8 mouse cellular contexts compared by ENCODE assay signal in genomic region chr6:28421469-28422000, GRCm38 (mm10). TPM values are rescaled to one million over a fixed set of nuclear protein-coding genes. Genes with fewer than 3 reads are reported as not detected.
DNase-seq lines count a peak whose midpoint lies in the region; ATAC-seq lines count a peak whose summit lies in the region.

No protein-coding gene starts in this region.

- intact Hi-C loops in gastrocnemius, postnatal 14 days (cut with DNase I; ENCODE audit: low total_unique reads), result loop anchor here (5.0 kb wide), 1 partner anchor 56 kb away; the partner anchor contains the start of gene Snd1
- intact Hi-C loops in left cerebral cortex, postnatal 10 days (cut with DNase I), result loop anchor here (5.0 kb wide), 1 partner anchor 204 kb away; no protein-coding TSS in a partner anchor

- ATAC-seq in inflammation-experienced regulatory T-cells, adult 6 months, result peak; percentile 91
- ATAC-seq in megakaryocyte-erythroid progenitor cell, adult 5-6 weeks (replicated peaks; ENCODE audit: low FRiP score, low TSS enrichment, poor library complexity, severe bottlenecking), result peak; percentile 85

- DNase-seq in adrenal gland, adult (ENCODE audit: inconsistent age in 2 of 2, low spot score in 1 of 2), result peak; percentile 97 to 99
- DNase-seq in embryo, embryonic 10.5 days (ENCODE audit: low spot score), result peak; percentile 93
- peak; percentile 94 for DNase-seq in gastrocnemius, postnatal 14 days
- DNase-seq in left cerebral cortex, postnatal 10 days (ENCODE audit: extremely low spot score in 1 of 2, low spot score in 2 of 2), result peak; percentile 85 to 95
- DNase-seq in right cerebral cortex, postnatal 25 days, result peak; percentile 94
- DNase-seq in urinary bladder, postnatal 4 days (ENCODE audit: low spot score in 2 of 2), result peak; percentile 93 to 94

RNA-seq across cellular contexts. Expression of gene Arf5, which starts 1.8 kb away (rescaled TPM):
- 10 to 100 TPM; 97.7 to 99.2 TPM for total RNA-seq in gastrocnemius, postnatal 14 days (2021)
- polyA plus RNA-seq in inflammation-experienced regulatory T-cells, adult 6 months (2017; shearing (Covaris generic)), result 10 to 100 TPM; 19.8 to 78.8 (median 44.8) TPM
- total RNA-seq in left cerebral cortex, postnatal 10 days (2021), result 100 to 1,000 TPM; 401 to 406 TPM
- total RNA-seq in megakaryocyte-erythroid progenitor cell, adult 5-6 weeks (2014; fragmentation: Nextera tagmentation), result 74.2 and 89.2 TPM in 2 replicates
- 43.2 and 45.6 TPM in 2 replicates for total RNA-seq in megakaryocyte-erythroid progenitor cell, adult 5-6 weeks (2017)

RNA-seq across cellular contexts. Expression of gene Fscn3, which starts 6.1 kb away (rescaled TPM):
- total RNA-seq in gastrocnemius, postnatal 14 days (2021), result not detected
- under 1 TPM in 1 of 3 experiments, not detected in 2; 0.25 TPM for polyA plus RNA-seq in inflammation-experienced regulatory T-cells, adult 6 months (2017; shearing (Covaris generic))
- under 1 TPM in 1 of 2 experiments, not detected in 1; 0.17 TPM for total RNA-seq in left cerebral cortex, postnatal 10 days (2021)
- 0.32 and 0.48 TPM in 2 replicates for total RNA-seq in megakaryocyte-erythroid progenitor cell, adult 5-6 weeks (2014; fragmentation: Nextera tagmentation)
- total RNA-seq in megakaryocyte-erythroid progenitor cell, adult 5-6 weeks (2017), result not detected in 2 replicates

RNA-seq across cellular contexts. Expression of gene Gcc1, which starts 6.7 kb away (rescaled TPM):
- total RNA-seq in gastrocnemius, postnatal 14 days (2021), result 1 to 10 TPM; 5.4 to 5.7 TPM
- polyA plus RNA-seq in inflammation-experienced regulatory T-cells, adult 6 months (2017; shearing (Covaris generic)), result 1 to 10 TPM; 5.9 to 8.0 (median 7.9) TPM
- total RNA-seq in left cerebral cortex, postnatal 10 days (2021), result 10 to 100 TPM; 14.6 TPM
- total RNA-seq in megakaryocyte-erythroid progenitor cell, adult 5-6 weeks (2014; fragmentation: Nextera tagmentation), result 4.2 and 4.3 TPM in 2 replicates
- total RNA-seq in megakaryocyte-erythroid progenitor cell, adult 5-6 weeks (2017), result 10.4 and 12.1 TPM in 2 replicates

RNA-seq across cellular contexts. Expression of gene Zfp800, which starts 23.7 kb away (rescaled TPM):
- 1 to 10 TPM; 5.6 to 6.0 TPM for total RNA-seq in gastrocnemius, postnatal 14 days (2021)
- 10 to 100 TPM; 25.4 to 38.2 (median 29.1) TPM for polyA plus RNA-seq in inflammation-experienced regulatory T-cells, adult 6 months (2017; shearing (Covaris generic))
- 10 to 100 TPM; 14.2 to 16.0 TPM for total RNA-seq in left cerebral cortex, postnatal 10 days (2021)
- total RNA-seq in megakaryocyte-erythroid progenitor cell, adult 5-6 weeks (2014; fragmentation: Nextera tagmentation), result 73.2 and 81.9 TPM in 2 replicates
- total RNA-seq in megakaryocyte-erythroid progenitor cell, adult 5-6 weeks (2017), result 112 and 158 TPM in 2 replicates

RNA-seq across cellular contexts. Expression of gene Pax4, which starts 27.6 kb away (rescaled TPM):
- total RNA-seq in gastrocnemius, postnatal 14 days (2021), result not detected
- polyA plus RNA-seq in inflammation-experienced regulatory T-cells, adult 6 months (2017; shearing (Covaris generic)), result not detected
- total RNA-seq in left cerebral cortex, postnatal 10 days (2021), result not detected
- not detected in 2 replicates for total RNA-seq in megakaryocyte-erythroid progenitor cell, adult 5-6 weeks (2014; fragmentation: Nextera tagmentation)
- total RNA-seq in megakaryocyte-erythroid progenitor cell, adult 5-6 weeks (2017), result not detected in 2 replicates

Comparison
In these comparisons a context has a peak if more than half of its experiments do, and no peak if none do; other contexts are left out.
1. Peak in every context shown above with its lines: DNase-seq and ATAC-seq.
2. RNA of gene Arf5, which starts 1.8 kb away (total RNA-seq): 401 to 406 TPM in left cerebral cortex, postnatal 10 days; 97.7 to 99.2 TPM in gastrocnemius, postnatal 14 days and 43.2 to 89.2 TPM in megakaryocyte-erythroid progenitor cell, adult 5-6 weeks; every median in the first group is over 4 times any median in the second.